In genomic region chr10:81146296-81146695, GRCm38 (mm10) we compare ENCODE assay signal across 14 mouse cellular contexts. TPM values are rescaled to one million over a fixed set of nuclear protein-coding genes. Genes with fewer than 3 reads are reported as not detected.
DNase-seq lines count a peak whose midpoint lies in the region; ATAC-seq and TF ChIP-seq lines count a peak whose summit lies in the region.
"Had no signal": no experiment of that assay in that cellular context is flagged by ENCODE, and none has a peak within 500 bp of the region (broad histone marks: within the 10 kb centered on the region; RNA-seq: fewer than 3 reads in every experiment).

No protein-coding gene starts in this region.

- H3K9me3 ChIP-seq in limb, embryonic 15.5 days, result no peaks in the 10 kb centered on the region
- H3K9me3 ChIP-seq in limb, embryonic 10.5 days (replicated peaks), result no peaks in the 10 kb centered on the region
- H3K9me3 ChIP-seq in ES-E14 (ENCODE audit: control insufficient read depth, insufficient read depth, low read depth, low read length), result no peaks in the 10 kb centered on the region
- H3K9me3 ChIP-seq in stomach, embryonic 15.5 days, result no peaks in the 10 kb centered on the region
- no peaks in the 10 kb centered on the region for H3K9me3 ChIP-seq in midbrain, embryonic 11.5 days (ENCODE audit: control insufficient read depth, low read length)

- H3K4me3 ChIP-seq in limb, embryonic 15.5 days, result no peak overlapping the region
- no peak overlapping the region; the same call in 1 of the 2 replicates for H3K4me3 ChIP-seq in limb, embryonic 10.5 days
- H3K4me3 ChIP-seq in ES-E14 (ENCODE audit: insufficient read depth in 1 of 2, low read depth in 1 of 2, low read length in 2 of 2, poor library complexity in 1 of 2, severe bottlenecking in 1 of 2), result peak overlapping the region in 1 of 2 experiments; percentile 91; a peak in 1 of 4 replicates
- H3K4me3 ChIP-seq in embryonic fibroblast, embryonic 13.5 days (ENCODE audit: insufficient read depth, low read length), result no peak overlapping the region
- H3K4me3 ChIP-seq in stomach, embryonic 15.5 days (replicated peaks), result peak overlapping the region; percentile 12; the same call in 1 of the 2 replicates
- H3K4me3 ChIP-seq in midbrain, embryonic 11.5 days (ENCODE audit: low read depth, low read length), result no peak overlapping the region
- H3K4me3 ChIP-seq: erythroblast, embryonic 14.5 days had no signal

- peaks cover 75% of the 10 kb centered on the region for H3K36me3 ChIP-seq in limb, embryonic 15.5 days
- H3K36me3 ChIP-seq in limb, embryonic 10.5 days, result peaks cover 93% of the 10 kb centered on the region
- peaks cover 56% of the 10 kb centered on the region for H3K36me3 ChIP-seq in ES-E14 (ENCODE audit: control insufficient read depth, insufficient read depth, low read length, poor library complexity, severe bottlenecking)
- peaks cover 75% of the 10 kb centered on the region for H3K36me3 ChIP-seq in stomach, embryonic 15.5 days
- peaks cover 42% of the 10 kb centered on the region for H3K36me3 ChIP-seq in midbrain, embryonic 11.5 days (ENCODE audit: control insufficient read depth, insufficient read depth, low read length)

- H3K9ac ChIP-seq in limb, embryonic 15.5 days, result no peak overlapping the region
- H3K9ac ChIP-seq in ES-E14 (ENCODE audit: insufficient read depth, low read depth, low read length, poor library complexity, severe bottlenecking), result peak overlapping the region; percentile 59; the same call in 1 of the 2 replicates
- H3K9ac ChIP-seq in stomach, embryonic 15.5 days, result no peak overlapping the region; the same call in 1 of the 2 replicates
- no peak overlapping the region for H3K9ac ChIP-seq in midbrain, embryonic 11.5 days (ENCODE audit: low read length)

- 75% methylated on average over 4 of the region's 4 CpGs for WGBS in limb, embryonic 15.5 days
- 91% methylated on average over 4 of the region's 4 CpGs for WGBS in limb, embryonic 10.5 days
- 65% methylated on average over 4 of the region's 4 CpGs for WGBS in stomach, embryonic 15.5 days
- whole genome bisulfite sequencing in midbrain, embryonic 11.5 days, result 86% methylated on average over 4 of the region's 4 CpGs

- H3K27ac ChIP-seq in limb, embryonic 15.5 days, result peak overlapping the region; percentile 18; the same call in 1 of the 2 replicates
- no peak overlapping the region for H3K27ac ChIP-seq in limb, embryonic 10.5 days
- peak overlapping the region; percentile 63; the same call in 1 of the 2 replicates for H3K27ac ChIP-seq in ES-E14 (ENCODE audit: insufficient read depth, low read depth, low read length, poor library complexity, severe bottlenecking)
- peak overlapping the region; percentile 73 for H3K27ac ChIP-seq in embryonic fibroblast, embryonic 13.5 days (ENCODE audit: insufficient read depth, low read length)
- peak overlapping the region; percentile 84 for H3K27ac ChIP-seq in stomach, embryonic 15.5 days
- H3K27ac ChIP-seq in midbrain, embryonic 11.5 days (ENCODE audit: low read depth, low read length), result no peak overlapping the region

- no peak overlapping the region for H3K4me2 ChIP-seq in limb, embryonic 15.5 days
- peak overlapping the region; percentile 38 for H3K4me2 ChIP-seq in stomach, embryonic 15.5 days
- H3K4me2 ChIP-seq in midbrain, embryonic 11.5 days, result no peak overlapping the region

- no peaks in the 10 kb centered on the region for H3K27me3 ChIP-seq in limb, embryonic 15.5 days
- H3K27me3 ChIP-seq in limb, embryonic 10.5 days (ENCODE audit: low read depth, poor library complexity, severe bottlenecking), result no peaks in the 10 kb centered on the region
- H3K27me3 ChIP-seq in stomach, embryonic 15.5 days (replicated peaks), result no peaks in the 10 kb centered on the region
- H3K27me3 ChIP-seq in midbrain, embryonic 11.5 days (ENCODE audit: control insufficient read depth, insufficient read depth, low read length), result no peaks in the 10 kb centered on the region

- TF ChIP-seq POLR2A in embryonic fibroblast, embryonic 13.5 days (IDR thresholded peaks at IDR 0.05; ENCODE audit: low read depth, low read length), result no peak

- no peak for TF ChIP-seq CTCF in embryonic fibroblast, embryonic 13.5 days (IDR thresholded peaks at IDR 0.05; ENCODE audit: borderline replicate concordance, insufficient read depth, low read length)

- no peak for DNase-seq in limb, embryonic 10.5 days (ENCODE audit: low spot score)
- DNase-seq in ES-E14 (ENCODE audit: low read depth, low spot score), result no peak
- no peak for DNase-seq in midbrain, embryonic 11.5 days (ENCODE audit: low spot score, missing footprints)
- no peak for DNase-seq in kidney, adult 18-20 months
- DNase-seq: cerebellum, postnatal 25 days; heart, postnatal 14 days; thymus, postnatal 4 days had no signal

- H3K4me1 ChIP-seq in limb, embryonic 15.5 days, result peaks cover 36% of the 10 kb centered on the region
- H3K4me1 ChIP-seq in limb, embryonic 10.5 days, result peaks cover 33% of the 10 kb centered on the region
- H3K4me1 ChIP-seq in ES-E14 (ENCODE audit: control insufficient read depth in 2 of 2, insufficient read depth in 2 of 2, low read length in 2 of 2, poor library complexity in 1 of 2), result peaks cover 3 to 58% of the 10 kb centered on the region in 2 experiments; a peak in 3 of 4 replicates
- H3K4me1 ChIP-seq in embryonic fibroblast, embryonic 13.5 days (ENCODE audit: control insufficient read depth, insufficient read depth, low read length), result peaks cover 15% of the 10 kb centered on the region
- H3K4me1 ChIP-seq in stomach, embryonic 15.5 days, result peaks cover 35% of the 10 kb centered on the region
- H3K4me1 ChIP-seq in midbrain, embryonic 11.5 days (ENCODE audit: control insufficient read depth, insufficient read depth, low read length), result peaks cover 4% of the 10 kb centered on the region; the same call in 1 of the 2 replicates

- in situ Hi-C loops in ES-E14 (cut with MboI; ENCODE audit: low sequenced_read_pairs in 2 of 2, unreplicated experiment in 2 of 2), result no loop called here

- no peak for ATAC-seq in limb, embryonic 15.5 days (ENCODE audit: insufficient number of reproducible peaks, low FRiP score, low TSS enrichment, low read depth)
- peak; percentile 11 for ATAC-seq in stomach, embryonic 15.5 days (ENCODE audit: insufficient read depth, low FRiP score, low read depth)
- no peak for ATAC-seq in midbrain, embryonic 11.5 days (ENCODE audit: low FRiP score)

TF ChIP-seq in ES-E14, 5 proteins besides CTCF, POLR2A, EP300 and RAD21:
- TF ChIP-seq ZC3H11A (IDR thresholded peaks at IDR 0.05; ENCODE audit: borderline replicate concordance, low read depth, low read length) (no peak), CHD2 (IDR thresholded peaks at IDR 0.05; ENCODE audit: low read depth, low read length) (no peak), HCFC1 (IDR thresholded peaks at IDR 0.05; ENCODE audit: borderline replicate concordance, insufficient read depth, low read length) (no peak), ZNF384 (IDR thresholded peaks at IDR 0.05; ENCODE audit: low read depth, low read length) (no peak), MAFK (IDR thresholded peaks at IDR 0.05; ENCODE audit: insufficient read depth, low read depth, low read length) (no peak)

RNA-seq across cellular contexts. Expression of gene Zbtb7a, which starts 11.3 kb away (rescaled TPM):
- polyA plus RNA-seq in limb, embryonic 15.5 days (2015; fragmentation: Nextera tagmentation; extraction: Ambion mirVana), result 58.6 and 61.4 TPM in 2 replicates
- polyA plus RNA-seq in limb, embryonic 10.5 days (2016; fragmentation: Nextera tagmentation; extraction: Ambion mirVana), result 9.6 and 11.7 TPM in 2 replicates
- 15.7 and 30.1 TPM in 2 replicates for total RNA-seq in ES-E14 (2012; rRNA removed)
- 16.9 and 23.5 TPM in 2 replicates for polyA plus RNA-seq in embryonic fibroblast, embryonic 13.5 days (2011; ENCODE audit: insufficient read length, low read depth, missing spikeins)
- 56.2 and 60.1 TPM in 2 replicates for polyA plus RNA-seq in stomach, embryonic 15.5 days (2015; fragmentation: Nextera tagmentation; extraction: Ambion mirVana)
- 5.3 and 5.6 TPM in 2 replicates for polyA plus RNA-seq in midbrain, embryonic 11.5 days (2014; fragmentation: Nextera tagmentation; extraction: Ambion mirVana)

RNA-seq across cellular contexts. Expression of gene Pias4, which starts 21.4 kb away (rescaled TPM):
- polyA plus RNA-seq in limb, embryonic 15.5 days (2015; fragmentation: Nextera tagmentation; extraction: Ambion mirVana), result 48.0 and 50.6 TPM in 2 replicates
- 73.6 and 73.9 TPM in 2 replicates for polyA plus RNA-seq in limb, embryonic 10.5 days (2016; fragmentation: Nextera tagmentation; extraction: Ambion mirVana)
- total RNA-seq in ES-E14 (2012; rRNA removed), result 37.8 and 50.7 TPM in 2 replicates
- 25.6 and 27.9 TPM in 2 replicates for polyA plus RNA-seq in embryonic fibroblast, embryonic 13.5 days (2011; ENCODE audit: insufficient read length, low read depth, missing spikeins)
- 41.8 and 44.9 TPM in 2 replicates for polyA plus RNA-seq in stomach, embryonic 15.5 days (2015; fragmentation: Nextera tagmentation; extraction: Ambion mirVana)
- 42.1 and 46.5 TPM in 2 replicates for polyA plus RNA-seq in midbrain, embryonic 11.5 days (2014; fragmentation: Nextera tagmentation; extraction: Ambion mirVana)

RNA-seq across cellular contexts. Expression of gene Eef2, which starts 30.1 kb away (rescaled TPM):
- 564 and 615 TPM in 2 replicates for polyA plus RNA-seq in limb, embryonic 15.5 days (2015; fragmentation: Nextera tagmentation; extraction: Ambion mirVana)
- 575 and 611 TPM in 2 replicates for polyA plus RNA-seq in limb, embryonic 10.5 days (2016; fragmentation: Nextera tagmentation; extraction: Ambion mirVana)
- 2,093 and 2,486 TPM in 2 replicates for total RNA-seq in ES-E14 (2012; rRNA removed)
- 1,643 and 1,827 TPM in 2 replicates for polyA plus RNA-seq in embryonic fibroblast, embryonic 13.5 days (2011; ENCODE audit: insufficient read length, low read depth, missing spikeins)
- polyA plus RNA-seq in stomach, embryonic 15.5 days (2015; fragmentation: Nextera tagmentation; extraction: Ambion mirVana), result 517 and 544 TPM in 2 replicates
- polyA plus RNA-seq in midbrain, embryonic 11.5 days (2014; fragmentation: Nextera tagmentation; extraction: Ambion mirVana), result 398 and 422 TPM in 2 replicates

RNA-seq across cellular contexts. Expression of gene Dapk3, which starts 36.5 kb away (rescaled TPM):
- 45.7 and 53.5 TPM in 2 replicates for polyA plus RNA-seq in limb, embryonic 15.5 days (2015; fragmentation: Nextera tagmentation; extraction: Ambion mirVana)
- polyA plus RNA-seq in limb, embryonic 10.5 days (2016; fragmentation: Nextera tagmentation; extraction: Ambion mirVana), result 46.5 and 52.0 TPM in 2 replicates
- 65.1 and 66.4 TPM in 2 replicates for total RNA-seq in ES-E14 (2012; rRNA removed)
- polyA plus RNA-seq in embryonic fibroblast, embryonic 13.5 days (2011; ENCODE audit: insufficient read length, low read depth, missing spikeins), result 48.4 and 51.2 TPM in 2 replicates
- polyA plus RNA-seq in stomach, embryonic 15.5 days (2015; fragmentation: Nextera tagmentation; extraction: Ambion mirVana), result 61.9 and 65.4 TPM in 2 replicates
- 49.7 and 50.6 TPM in 2 replicates for polyA plus RNA-seq in midbrain, embryonic 11.5 days (2014; fragmentation: Nextera tagmentation; extraction: Ambion mirVana)

RNA-seq across cellular contexts. Expression of gene 4930442H23Rik, which starts 37.4 kb away (rescaled TPM):
- not detected in 2 replicates for polyA plus RNA-seq in limb, embryonic 15.5 days (2015; fragmentation: Nextera tagmentation; extraction: Ambion mirVana)
- not detected in 2 replicates for polyA plus RNA-seq in limb, embryonic 10.5 days (2016; fragmentation: Nextera tagmentation; extraction: Ambion mirVana)
- total RNA-seq in ES-E14 (2012; rRNA removed), result 0.54 and 0.79 TPM in 2 replicates
- not detected in 2 replicates for polyA plus RNA-seq in embryonic fibroblast, embryonic 13.5 days (2011; ENCODE audit: insufficient read length, low read depth, missing spikeins)
- 0.10 TPM in 1 of 2 replicates, not detected in the other for polyA plus RNA-seq in stomach, embryonic 15.5 days (2015; fragmentation: Nextera tagmentation; extraction: Ambion mirVana)
- not detected in 2 replicates for polyA plus RNA-seq in midbrain, embryonic 11.5 days (2014; fragmentation: Nextera tagmentation; extraction: Ambion mirVana)
- total RNA-seq: heart, postnatal 14 days; left cerebral cortex, postnatal 36 days had no signal
- polyA plus RNA-seq: erythroblast, embryonic 14.5 days; large intestine, adult 2 months; lung, embryonic 16.5 days had no signal

Comparison
In these comparisons a context has a peak if more than half of its experiments do, and no peak if none do; other contexts are left out.
1. H3K27ac ChIP-seq: peak in limb, embryonic 15.5 days (single experiment), ES-E14 (single experiment), embryonic fibroblast, embryonic 13.5 days (single experiment) and stomach, embryonic 15.5 days (single experiment); none in limb, embryonic 10.5 days (single experiment) and midbrain, embryonic 11.5 days (single experiment).